Mouse (Mus musculus) neutrophil, adult 83 days (primary cell): ENCODE results near the gene Carmil1. TPM values are rescaled to one million over a fixed set of nuclear protein-coding genes. Genes with fewer than 3 reads are reported as not detected.

Experiments used
- total RNA-seq, 2 experiments: library from RNA; stranded (reverse); gene quantifications; one replicate each; pipeline ENCODE4 v1.2.4; 2023

Carmil1 gene
- 1 to 10 TPM; 1.3 to 4.1 TPM for total RNA-seq

DNA sequence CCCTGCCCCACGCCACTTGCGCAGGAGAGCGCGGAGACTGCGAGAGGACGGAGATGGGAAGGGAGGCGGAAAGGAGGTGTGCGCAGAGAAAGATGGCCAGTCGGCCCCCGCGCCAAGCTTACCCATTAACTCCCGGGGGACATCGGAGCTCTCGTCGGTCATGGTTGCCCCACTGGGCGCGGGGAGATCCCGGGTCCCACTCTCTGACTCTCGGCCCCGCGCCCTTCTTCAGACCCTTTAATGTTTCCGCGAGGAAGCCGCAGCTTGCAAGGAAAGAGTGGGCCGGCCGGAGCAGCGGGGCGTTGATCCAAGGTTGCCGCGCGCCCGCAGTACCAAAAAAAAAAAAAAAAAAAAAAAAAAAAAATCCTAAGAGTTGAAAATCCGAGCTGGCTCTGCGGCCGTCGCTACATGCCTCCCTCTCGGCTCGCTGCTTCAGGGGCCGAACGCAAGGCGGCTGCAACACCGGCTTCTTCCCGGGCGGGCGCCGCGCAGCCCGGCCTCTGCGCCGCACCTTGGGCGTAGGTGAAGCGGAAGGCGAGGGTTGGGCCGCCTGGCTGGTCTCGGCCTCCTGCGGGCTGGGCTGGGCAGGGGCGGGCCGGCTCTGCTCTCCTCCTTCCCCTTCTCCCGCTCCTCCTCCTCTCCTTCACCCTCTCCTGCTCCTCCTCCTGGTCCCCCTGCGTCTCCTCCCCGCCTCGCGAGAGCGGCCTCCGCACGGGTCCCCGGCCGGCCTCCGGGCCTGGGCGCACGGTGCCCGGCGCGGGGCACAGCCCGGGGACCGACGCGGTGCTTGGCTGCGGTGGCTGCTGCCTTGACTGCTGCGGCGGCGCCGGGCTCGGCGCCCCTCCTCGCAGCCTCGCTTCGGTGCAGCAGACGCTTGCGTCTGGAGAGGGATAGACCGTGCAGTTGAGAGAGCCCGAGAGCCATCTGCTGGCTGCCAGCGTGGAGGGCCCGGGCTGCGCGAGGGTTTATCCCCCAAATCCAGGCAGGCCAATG lies at the start of gene Carmil1:
Gene Carmil1 (minus strand): TSS at position 357 of the 993 bp plus-strand sequence.

GRCm38 (mm10) chr13:24327201-24327600 lies 46.6 kb upstream of the Carmil1 start, which contains the start of gene Cmah:
Gene Cmah, plus strand, starts transcription at chr13:24327404.

DNA sequence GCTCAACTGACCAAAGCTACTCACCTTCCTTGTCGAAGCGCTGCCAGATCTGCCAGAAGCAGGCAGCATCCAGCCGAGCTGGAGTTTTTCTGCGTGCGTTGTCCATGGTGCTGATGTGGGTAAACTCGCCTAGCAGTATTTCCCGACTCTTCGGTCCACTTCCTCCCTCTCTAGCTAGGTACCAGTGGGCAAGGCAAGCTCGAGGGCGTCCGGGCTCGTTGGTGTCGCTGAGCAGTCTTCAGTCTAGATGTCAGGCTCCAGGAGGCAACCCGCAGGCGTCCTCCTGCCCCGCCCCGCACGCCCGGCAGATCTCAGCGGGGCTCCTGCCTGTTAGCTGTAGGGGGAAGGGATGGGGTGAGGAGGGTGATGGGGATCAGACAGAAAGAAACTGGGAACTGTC lies 289.7 kb downstream of the Carmil1 start, which contains the start of gene Scgn:
Gene Scgn (minus strand): TSS at position 287 of the 400 bp plus-strand sequence.

Other genes with a start within 250 kb of the Carmil1 start
- gene Cmah, start 46.6 kb upstream of the Carmil1 start, total RNA-seq = 10 to 100 TPM; 31.8 to 40.1 TPM